Mouse (Mus musculus) liver, embryonic 14.5 days (tissue): ENCODE results near the gene A630089N07Rik. TPM values are rescaled to one million over a fixed set of nuclear protein-coding genes. Genes with fewer than 3 reads are reported as not detected.
"Not testable (repeated sequence)": the region's sequence is repeated elsewhere in the genome, so short reads cannot be mapped to it uniquely, and the experiment has no call there.

ENCODE experiments used
- ATAC-seq: fragments of 200-750 bp; cut with Nextera tagmentation; 2 replicates; pipeline ENCODE4 v1.8.0; 2017; ENCODE audit warnings: moderate number of reproducible peaks, mild to moderate bottlenecking, moderate library complexity; ENCODE audit not compliant: insufficient read depth
- DNase-seq, 3 experiments: peaks; one replicate each; pipeline ENCODE4 v3.0.0-alpha.2; 2012 to 2013; ENCODE audit warnings: low read depth in 3 of 3, low spot score in 3 of 3
- H3K27ac ChIP-seq: fragments of 300-500 bp; sonication (generic); 2 replicates; pipeline ENCODE4 v1.5.1; 2014; ENCODE audit warnings: moderate library complexity, mild to moderate bottlenecking, control low read depth, inconsistent platforms
- H3K27me3 ChIP-seq: fragments of 300-500 bp; sonication (generic); 2 replicates; pipeline ENCODE4 v1.6.1; 2014; ENCODE audit warnings: mild to moderate bottlenecking, low read length, moderate library complexity; ENCODE audit not compliant: control insufficient read depth, insufficient read depth
- H3K36me3 ChIP-seq: fragments of 300-500 bp; sonication (generic); replicated peaks from 2 replicates; pipeline ENCODE4 v1.6.1; 2014; ENCODE audit warnings: low read depth; ENCODE audit not compliant: control insufficient read depth, insufficient read depth
- H3K4me1 ChIP-seq, 2 experiments: fragments of 200-500 bp in 1 of 2; fragments of 300-500 bp in 1 of 2; sonication (generic) in 1 of 2; replicated peaks; 2 replicates each; pipeline ENCODE4 v1.6.1; 2012 to 2014; ENCODE audit warnings: antibody characterized with exemption in 1 of 2, inconsistent platforms in 1 of 2, low read length in 1 of 2; ENCODE audit not compliant: control insufficient read depth in 2 of 2, insufficient read depth in 2 of 2
- H3K4me2 ChIP-seq: fragments of 300-500 bp; sonication (generic); 2 replicates; pipeline ENCODE4 v1.6.1; 2014; ENCODE audit warnings: low read depth, mild to moderate bottlenecking, control low read depth, moderate library complexity
- H3K4me3 ChIP-seq, 2 experiments: fragments of 200-500 bp in 1 of 2; fragments of 300-500 bp in 1 of 2; sonication (generic) in 1 of 2; 2 replicates each; pipeline ENCODE4 v1.5.1; 2012 to 2014; ENCODE audit warnings: low read depth in 2 of 2, low read length in 2 of 2, mild to moderate bottlenecking in 2 of 2, control low read depth in 1 of 2, inconsistent platforms in 1 of 2, moderate library complexity in 1 of 2; ENCODE audit not compliant: insufficient read depth in 1 of 2
- H3K9ac ChIP-seq: fragments of 300-500 bp; sonication (generic); replicated peaks from 2 replicates; pipeline ENCODE4 v1.6.1; 2014; ENCODE audit warnings: mild to moderate bottlenecking, control low read depth, moderate library complexity
- H3K9me3 ChIP-seq: fragments of 300-500 bp; sonication (generic); 2 replicates; pipeline ENCODE4 v1.6.1; 2016; ENCODE audit warnings: low read length, mixed read lengths; ENCODE audit not compliant: control insufficient read depth
- CTCF ChIP-seq: IDR thresholded peaks from 2 replicates; pipeline ENCODE4 v1.5.1; 2016; ENCODE audit warnings: antibody characterized with exemption, low read depth, control low read depth
- EP300 ChIP-seq: IDR thresholded peaks from 2 replicates; pipeline ENCODE4 v1.6.1; 2016; ENCODE audit warnings: antibody characterized with exemption, low read depth
- WGBS: fragments of 180-500 bp; shearing (Covaris S2); extraction: QIAGEN DNeasy Blood & Tissue Kit; methylation state at CpG from one replicate; pipeline ENCODE4 v1.1.7; 2014; ENCODE audit not compliant: insufficient replicate concordance; 5-methylcytosine and 5-hydroxymethylcytosine counted together
- polyA plus RNA-seq, 2 experiments: library from polyadenylated mRNA; depleted of rRNA in 1 of 2; stranded (reverse) in 1 of 2; unstranded in 1 of 2; fragments of >200 nt; fragmentation: Nextera tagmentation in 1 of 2; extraction: Ambion mirVana in 1 of 2; gene quantifications; 2 replicates each; pipeline versions ENCODE4 v1.2.1 to v1.2.3; 2012 to 2014

Gene A630089N07Rik
- polyA plus RNA-seq, 2 experiments: 4.5 to 8.2 TPM

GRCm38 (mm10) chr16:98041676-98042075, 40.6 kb downstream of the A630089N07Rik start:
- Histone ChIP-seq H3K4me1 (no peaks in the 10 kb centered on the region), H3K4me3 (no peak overlapping the region), H3K36me3 (no peaks in the 10 kb centered on the region), H3K9me3 (no peaks in the 10 kb centered on the region), H3K27ac (no peak overlapping the region), H3K4me2 (no peak overlapping the region), H3K27me3 (no peaks in the 10 kb centered on the region), H3K9ac (no peak overlapping the region)
- DNase-seq (peak; percentile 10 to 16 (median 14)), ATAC-seq (no peak)
- 67% methylated on average over 2 of the region's 2 CpGs for WGBS
- TF ChIP-seq CTCF (peak; percentile 66), EP300 (no peak)

GRCm38 (mm10) chr16:98034971-98035370, 47.3 kb downstream of the A630089N07Rik start:
- H3K27me3 ChIP-seq, H3K4me3 ChIP-seq, DNase-seq, ATAC-seq, H3K9ac ChIP-seq, H3K27ac ChIP-seq, H3K9me3 ChIP-seq, H3K4me2 ChIP-seq, H3K4me1 ChIP-seq, H3K36me3 ChIP-seq: not testable (repeated sequence)
- WGBS: 85% methylated on average over 2 of the region's 2 CpGs

GRCm38 (mm10) chr16:98026186-98026585, 56.1 kb downstream of the A630089N07Rik start:
- H3K27ac ChIP-seq, H3K9ac ChIP-seq: not testable (repeated sequence)
- 70% methylated on average over 8 of the region's 8 CpGs for WGBS

GRCm38 (mm10) chr16:98022657-98023345, 59.4 kb downstream of the A630089N07Rik start:
- TF ChIP-seq CTCF (peak; percentile 60), EP300 (no peak)
- Histone ChIP-seq H3K4me1 (no peaks in the 10 kb centered on the region), H3K9me3 (no peaks in the 10 kb centered on the region), H3K4me3 (no peak overlapping the region), H3K36me3 (no peaks in the 10 kb centered on the region), H3K9ac (no peak overlapping the region), H3K27ac (no peak overlapping the region), H3K27me3 (no peaks in the 10 kb centered on the region), H3K4me2 (no peak overlapping the region)
- no peak for ATAC-seq
- DNase-seq: peak; percentile 34 to 70 (median 47)
- 53% methylated on average over 2 of the region's 2 CpGs for WGBS

More at GRCm38 (mm10) chr16:98026186-98026585, 56.1 kb downstream of the A630089N07Rik start:
- not testable (repeated sequence) for H3K4me2 ChIP-seq, H3K36me3 ChIP-seq, H3K4me1 ChIP-seq, H3K4me3 ChIP-seq, DNase-seq, H3K9me3 ChIP-seq, ATAC-seq, H3K27me3 ChIP-seq

GRCm38 (mm10) chr16:98022081-98022480, 60.2 kb downstream of the A630089N07Rik start:
- no peaks in the 10 kb centered on the region for H3K4me1 ChIP-seq
- no peak for DNase-seq
- no peaks in the 10 kb centered on the region for H3K9me3 ChIP-seq
- H3K4me2 ChIP-seq: no peak overlapping the region
- TF ChIP-seq CTCF: no peak
- WGBS: 80% methylated on average over 3 of the region's 3 CpGs
- no peaks in the 10 kb centered on the region for H3K27me3 ChIP-seq
- H3K27ac ChIP-seq: no peak overlapping the region
- no peak for ATAC-seq
- no peak overlapping the region for H3K9ac ChIP-seq
- no peaks in the 10 kb centered on the region; the same call in 1 of the 2 replicates for H3K36me3 ChIP-seq
- H3K4me3 ChIP-seq: no peak overlapping the region

GRCm38 (mm10) chr16:97997383-97997731, 84.9 kb downstream of the A630089N07Rik start:
- H3K4me3 ChIP-seq: peak overlapping the region; percentile 66 to 67
- not testable (repeated sequence) for H3K27me3 ChIP-seq, H3K36me3 ChIP-seq, DNase-seq, H3K9me3 ChIP-seq, H3K27ac ChIP-seq
- peak overlapping the region; percentile 64 for H3K4me2 ChIP-seq
- WGBS: under 1% methylated on average over 8 of the region's 8 CpGs
- H3K4me1 ChIP-seq: peaks cover 5 to 15% of the 10 kb centered on the region in 2 experiments
- peak; percentile 36; the same call in 1 of the 2 replicates for ATAC-seq
- peak overlapping the region; percentile 65 for H3K9ac ChIP-seq
